Mouse (Mus musculus) layer of hippocampus, postnatal 36 days (tissue): ENCODE results near the gene Gdi2. TPM values are rescaled to one million over a fixed set of nuclear protein-coding genes. Genes with fewer than 3 reads are reported as not detected.
"Not testable (repeated sequence)": the region's sequence is repeated elsewhere in the genome, so short reads cannot be mapped to it uniquely, and the experiment has no call there.

Experiments used
- DNase-seq, 2 experiments: peaks; one replicate each; pipeline ENCODE4 v3.0.0; 2022
- total RNA-seq, 2 experiments: library from RNA; stranded (reverse); gene quantifications; 2 replicates each; pipeline ENCODE4 v1.2.3; 2021

Gdi2 gene
- total RNA-seq, result 100 to 1,000 TPM; 285 to 292 TPM

DNA sequence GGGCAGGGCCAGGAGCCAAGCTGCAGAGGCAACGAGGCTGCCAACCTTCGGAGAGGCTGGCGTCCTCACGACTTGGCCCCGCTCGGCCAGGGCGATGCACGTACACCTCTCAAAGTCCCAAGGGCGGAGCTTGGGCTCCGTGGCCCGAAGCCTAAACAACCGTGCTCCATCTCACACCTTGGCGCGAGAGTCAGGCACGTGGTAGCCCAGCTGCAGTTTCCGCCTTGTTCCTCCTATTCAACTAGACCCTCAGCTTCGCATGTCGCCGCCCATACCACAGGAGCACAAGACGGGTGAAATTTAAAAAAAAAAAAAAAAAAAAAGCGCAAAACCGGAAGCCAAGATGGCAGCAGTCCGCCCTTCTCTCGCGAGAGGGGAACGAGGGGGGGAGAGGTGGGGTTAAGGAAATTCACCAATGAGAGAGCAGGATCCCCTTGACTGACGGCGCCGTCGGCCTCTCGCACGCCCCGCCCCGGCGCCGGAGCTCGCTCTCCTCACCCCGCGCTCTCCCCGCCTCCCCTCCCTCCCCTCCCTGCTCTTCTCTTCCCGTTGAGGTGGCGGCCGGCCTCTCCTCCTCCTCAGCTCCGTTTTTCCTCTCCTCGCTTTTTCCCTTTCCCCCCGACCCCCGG is at the start of gene Gdi2:
Gene Gdi2 (plus strand): TSS at position 470 of the 629 bp plus-strand sequence.
- peak; percentile 91 for DNase-seq

DNA sequence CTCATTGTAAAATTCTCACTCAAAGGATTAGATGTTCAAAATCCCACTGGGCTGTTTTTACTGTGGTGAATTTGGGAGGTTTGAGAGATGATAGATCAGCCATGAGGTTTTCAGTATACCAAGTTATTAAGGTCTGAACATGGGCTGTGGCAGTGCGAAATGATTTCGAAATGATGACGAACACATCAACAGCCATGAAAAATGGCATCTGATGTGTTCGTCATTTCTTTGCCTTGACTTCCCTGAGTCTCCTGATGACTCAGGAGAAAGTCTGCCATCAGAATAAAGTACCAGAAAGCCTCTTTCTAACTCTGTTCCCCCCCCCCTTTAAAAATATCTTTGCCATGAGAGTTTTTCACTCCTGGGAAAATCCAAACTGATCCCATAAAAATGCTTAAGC is 42.3 kb upstream of the Gdi2 start:
- no peak for DNase-seq

DNA sequence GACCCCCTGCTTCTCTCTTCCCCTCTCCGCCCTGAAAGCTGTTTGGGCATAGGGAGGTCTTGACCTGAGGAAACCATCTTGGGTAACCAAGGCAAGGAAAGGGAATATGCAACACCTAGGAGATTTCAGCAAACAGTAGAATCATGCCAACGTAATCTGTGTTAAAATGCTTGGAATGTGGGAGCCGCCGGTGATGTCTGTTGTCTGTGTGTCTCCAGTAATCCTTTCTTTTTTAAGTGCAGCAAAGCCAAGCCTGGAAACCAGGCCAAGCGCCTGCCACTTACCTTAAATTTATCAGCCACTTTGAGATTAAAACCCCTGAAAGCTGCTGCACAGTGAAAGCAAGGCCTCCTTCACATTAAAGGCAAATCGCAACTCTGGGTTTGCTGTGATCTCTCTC is 36.8 kb upstream of the Gdi2 start:
- DNase-seq, result not testable (repeated sequence)

DNA sequence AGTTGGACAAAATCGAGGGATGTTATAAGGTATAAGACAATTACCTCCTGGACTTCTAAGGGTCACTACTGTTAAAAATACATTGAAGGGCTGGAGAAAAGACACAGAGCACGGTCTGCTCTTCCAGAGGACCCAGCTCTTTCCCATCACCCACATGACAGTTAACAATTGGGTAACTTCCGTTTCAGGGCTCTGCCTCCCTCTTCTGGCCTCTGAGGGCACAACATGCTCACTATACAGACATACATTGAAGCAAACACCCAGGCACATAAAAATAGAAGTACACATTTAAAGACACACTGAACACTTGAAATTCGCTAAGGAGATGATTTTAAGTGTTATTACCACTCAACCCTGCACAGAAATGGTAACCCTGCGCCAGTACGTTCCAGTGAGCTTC is 22.5 kb upstream of the Gdi2 start:
- not testable (repeated sequence) for DNase-seq

DNA sequence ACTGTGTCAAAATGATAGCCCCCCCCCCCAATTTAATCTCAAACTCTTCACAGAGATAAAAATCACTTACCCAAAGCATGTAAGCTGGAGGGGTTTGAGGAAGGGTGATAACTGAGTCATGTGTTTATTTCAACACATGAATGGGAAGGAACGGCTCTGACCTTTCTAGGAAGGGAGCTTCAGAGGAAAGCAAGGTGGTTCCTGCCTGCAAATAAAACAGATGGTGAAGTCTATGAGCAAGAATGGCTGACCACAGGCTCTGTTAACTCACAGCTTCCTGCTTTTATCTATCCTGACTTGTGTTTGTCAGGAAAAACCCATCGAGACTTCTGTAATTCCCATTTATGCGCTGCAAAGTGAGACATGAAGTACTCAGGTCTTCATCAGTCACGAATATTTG is 18.5 kb upstream of the Gdi2 start:
- not testable (repeated sequence) for DNase-seq

DNA sequence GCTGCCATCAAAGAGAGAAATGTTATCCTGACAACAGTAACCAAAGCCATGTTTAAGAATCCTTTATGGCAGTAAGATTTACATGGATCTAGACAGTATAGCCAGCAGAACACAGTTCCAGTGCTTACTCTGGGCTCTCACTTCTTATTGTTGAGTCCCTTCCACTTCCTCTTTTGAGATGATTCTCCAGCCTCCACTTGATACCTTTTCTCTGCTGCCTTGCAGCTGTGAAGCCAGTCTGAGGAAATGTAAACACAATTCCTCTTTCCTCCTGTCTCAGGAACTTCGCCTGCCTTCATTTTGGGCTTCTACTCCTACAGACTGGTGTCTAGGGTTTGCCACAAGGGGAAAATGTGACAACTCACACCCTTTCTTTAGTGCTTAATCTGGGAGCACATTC is 17.9 kb upstream of the Gdi2 start:
- DNase-seq, result not testable (repeated sequence)

DNA sequence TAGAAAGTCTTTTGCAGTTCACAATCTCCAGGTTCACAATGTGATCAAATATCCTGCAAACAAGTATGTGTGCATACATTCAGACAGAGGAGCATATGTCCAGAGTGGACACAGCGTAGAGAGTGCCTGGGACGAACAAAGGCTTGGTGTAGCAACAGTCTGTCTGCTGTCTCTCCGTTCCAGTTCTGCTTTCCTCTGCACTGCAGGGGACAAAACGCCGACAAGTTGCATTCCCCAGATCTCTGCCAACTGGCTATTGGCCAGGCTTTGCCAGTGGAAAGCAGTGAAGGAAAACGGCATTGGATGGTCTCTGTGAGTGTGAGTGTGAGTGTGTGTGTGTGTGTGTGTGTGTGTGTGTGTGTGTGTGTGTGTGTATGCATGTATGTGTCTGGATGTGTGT is 14.4 kb upstream of the Gdi2 start:
- no peak for DNase-seq

DNA sequence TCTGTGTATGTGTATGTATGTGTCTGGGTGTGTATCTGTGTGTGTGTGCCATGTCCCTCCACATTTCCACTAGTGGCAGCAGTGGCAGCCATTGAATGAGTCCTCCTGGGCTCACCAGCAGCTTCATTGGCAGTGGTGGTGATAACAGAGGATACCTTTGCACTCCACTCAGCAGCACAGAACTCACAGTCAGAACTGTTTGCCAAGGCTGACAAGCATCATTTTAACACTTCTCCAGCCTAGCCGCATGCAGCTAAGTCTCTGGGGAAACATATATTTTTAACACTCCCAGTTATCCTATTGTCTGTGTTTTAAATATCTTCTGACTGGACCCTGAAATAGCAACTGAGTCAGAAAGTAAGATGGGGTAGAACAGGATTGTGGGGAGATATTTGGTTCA is 13.9 kb upstream of the Gdi2 start:
- DNase-seq, result no peak

DNA sequence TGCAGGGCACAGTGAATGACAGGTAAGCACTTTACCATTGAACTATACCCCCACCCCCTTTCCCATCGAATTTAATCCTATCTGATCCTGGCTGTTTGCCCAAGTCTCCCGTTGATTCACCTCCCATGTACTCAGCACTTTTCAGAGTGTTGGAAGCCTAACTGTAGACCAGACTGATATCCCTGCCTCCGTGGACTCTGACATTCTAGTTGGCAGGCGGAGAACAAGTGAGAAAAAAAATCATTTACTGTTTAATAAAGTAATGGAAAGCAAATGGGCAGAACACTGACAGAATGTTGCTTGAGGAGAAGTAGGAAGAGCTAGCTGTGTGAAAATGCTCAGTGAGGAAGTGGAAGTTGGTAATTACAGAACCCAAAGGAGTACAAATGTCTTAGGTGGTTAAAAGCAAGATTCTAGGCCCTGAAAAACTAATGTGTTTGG is 12.2 kb upstream of the Gdi2 start:
- DNase-seq, result no peak

DNA sequence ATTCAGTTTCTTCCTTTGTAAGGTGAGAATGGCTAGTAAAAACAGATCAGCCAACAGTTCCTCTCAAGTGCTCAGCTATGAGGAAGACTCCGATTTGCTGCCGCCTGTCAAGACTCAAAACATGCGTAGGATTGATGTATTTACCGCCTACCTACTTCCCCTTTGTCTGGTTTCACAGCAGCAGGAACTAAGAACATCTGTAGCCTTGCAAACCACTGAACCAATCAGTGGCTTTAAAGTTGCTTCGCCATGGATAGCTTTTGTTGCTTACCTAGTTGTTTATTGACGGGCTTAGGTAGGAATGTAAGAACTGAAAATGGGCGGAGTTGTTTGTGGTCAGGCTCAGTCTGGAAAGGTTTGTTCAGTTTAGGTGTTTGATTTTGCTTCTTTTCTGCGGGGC is 11.5 kb upstream of the Gdi2 start:
- no peak for DNase-seq

DNA sequence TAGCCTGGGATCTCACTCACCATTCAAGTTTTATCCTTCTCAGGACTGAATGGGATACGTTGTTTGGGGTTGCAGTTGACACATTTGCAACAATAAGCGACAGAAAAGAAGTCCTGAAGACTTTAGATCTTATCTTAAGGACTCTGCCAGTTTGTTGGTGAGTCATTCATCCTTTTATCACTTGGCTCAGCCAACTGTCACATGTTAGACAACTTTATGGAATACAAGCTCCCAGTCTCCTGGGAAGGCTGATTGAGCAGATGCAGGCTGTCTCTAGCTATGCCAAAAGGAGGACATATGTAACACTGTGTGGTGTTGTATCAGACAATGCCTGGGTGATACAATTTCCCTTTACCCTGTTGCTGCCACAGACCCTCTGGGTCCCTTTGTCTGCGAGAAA is 7.4 kb upstream of the Gdi2 start:
- no peak for DNase-seq

DNA sequence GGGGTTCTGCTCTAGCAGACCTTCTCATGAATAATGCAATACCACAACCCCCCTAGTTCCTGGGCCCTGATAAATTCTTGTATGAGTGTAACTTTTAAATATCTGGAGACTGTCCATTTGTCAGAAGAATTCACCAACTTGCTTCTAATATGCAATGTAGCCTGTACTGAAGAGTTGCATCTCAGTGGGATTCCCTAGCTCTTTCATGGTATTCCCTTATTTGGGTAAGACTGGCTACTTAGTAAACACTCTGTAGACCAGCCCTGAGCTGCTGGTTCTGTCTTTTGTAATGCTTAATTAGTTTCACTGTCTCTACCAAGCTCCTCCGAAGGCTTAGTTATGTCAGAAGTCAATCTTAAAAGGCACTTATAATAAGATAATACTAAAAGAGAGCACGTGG is 6.7 kb upstream of the Gdi2 start:
- not testable (repeated sequence) for DNase-seq

DNA sequence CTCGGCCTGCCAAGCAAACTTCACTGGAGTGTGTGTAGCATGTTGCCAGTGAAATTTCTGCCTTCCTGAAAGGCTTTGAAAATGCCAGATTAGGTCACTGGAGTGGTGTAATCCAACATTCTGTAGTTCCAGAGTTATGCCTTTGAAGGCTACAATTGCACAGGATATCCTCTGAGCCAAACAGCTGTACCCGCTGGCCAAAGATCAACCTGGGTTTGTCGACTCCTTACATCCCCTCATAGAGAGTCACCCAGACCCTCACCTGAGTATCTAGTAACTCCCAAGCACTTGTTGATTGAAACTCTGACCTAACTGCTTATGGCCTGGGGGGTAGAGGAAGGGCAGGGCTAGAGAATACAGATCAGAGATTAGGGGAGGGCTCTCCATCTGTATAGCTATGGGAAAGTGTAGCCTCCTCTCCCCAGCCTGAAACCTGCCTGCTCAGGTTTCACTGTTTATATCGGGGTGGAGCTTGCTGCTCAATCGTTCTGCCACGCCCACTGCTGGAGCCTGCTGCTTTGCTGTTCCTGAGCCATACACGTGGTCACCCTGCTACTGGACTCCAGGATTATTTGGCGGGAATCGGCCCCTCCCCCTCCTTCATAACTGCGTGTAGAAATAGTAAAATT is 6.1 kb upstream of the Gdi2 start:
- no peak for DNase-seq

DNA sequence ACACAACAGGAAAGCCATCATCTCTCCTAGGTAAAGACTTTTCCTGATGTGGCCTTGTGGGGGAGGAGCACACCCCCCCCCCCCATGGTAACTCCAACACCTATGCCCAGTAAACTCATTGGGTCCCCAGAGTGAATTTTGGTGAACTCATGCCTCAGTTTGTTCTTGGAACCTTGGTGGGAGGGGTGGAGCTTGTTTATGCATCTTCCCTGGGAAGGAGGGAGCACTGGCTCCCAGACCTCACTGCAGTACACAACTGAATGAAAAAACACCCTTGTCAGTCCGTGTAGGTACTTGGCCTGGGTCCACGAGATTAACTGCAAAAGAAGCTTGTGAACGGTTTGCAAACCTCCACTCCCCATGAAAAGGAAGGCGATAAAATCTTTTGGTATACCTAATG is 5.4 kb upstream of the Gdi2 start:
- DNase-seq, result no peak

DNA sequence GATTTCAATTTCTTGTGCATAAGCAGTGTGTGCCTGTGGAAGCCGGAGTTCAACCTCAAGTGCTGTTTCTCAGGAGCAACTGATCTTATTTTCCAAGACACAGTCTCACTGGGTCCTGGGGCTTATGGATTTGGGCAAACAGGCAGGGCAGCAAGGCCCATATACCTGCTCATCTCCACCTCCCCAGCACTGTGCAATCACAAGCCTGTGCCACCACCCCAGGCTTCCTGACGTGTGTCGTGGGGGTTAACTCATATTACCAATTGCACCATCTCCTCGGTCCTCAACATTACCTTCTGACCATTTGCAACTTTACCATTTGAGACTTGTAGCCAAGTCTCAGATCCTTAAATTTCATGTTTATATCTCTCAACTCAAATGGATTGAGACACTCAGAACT is 3.7 kb upstream of the Gdi2 start:
- DNase-seq, result no peak

DNA sequence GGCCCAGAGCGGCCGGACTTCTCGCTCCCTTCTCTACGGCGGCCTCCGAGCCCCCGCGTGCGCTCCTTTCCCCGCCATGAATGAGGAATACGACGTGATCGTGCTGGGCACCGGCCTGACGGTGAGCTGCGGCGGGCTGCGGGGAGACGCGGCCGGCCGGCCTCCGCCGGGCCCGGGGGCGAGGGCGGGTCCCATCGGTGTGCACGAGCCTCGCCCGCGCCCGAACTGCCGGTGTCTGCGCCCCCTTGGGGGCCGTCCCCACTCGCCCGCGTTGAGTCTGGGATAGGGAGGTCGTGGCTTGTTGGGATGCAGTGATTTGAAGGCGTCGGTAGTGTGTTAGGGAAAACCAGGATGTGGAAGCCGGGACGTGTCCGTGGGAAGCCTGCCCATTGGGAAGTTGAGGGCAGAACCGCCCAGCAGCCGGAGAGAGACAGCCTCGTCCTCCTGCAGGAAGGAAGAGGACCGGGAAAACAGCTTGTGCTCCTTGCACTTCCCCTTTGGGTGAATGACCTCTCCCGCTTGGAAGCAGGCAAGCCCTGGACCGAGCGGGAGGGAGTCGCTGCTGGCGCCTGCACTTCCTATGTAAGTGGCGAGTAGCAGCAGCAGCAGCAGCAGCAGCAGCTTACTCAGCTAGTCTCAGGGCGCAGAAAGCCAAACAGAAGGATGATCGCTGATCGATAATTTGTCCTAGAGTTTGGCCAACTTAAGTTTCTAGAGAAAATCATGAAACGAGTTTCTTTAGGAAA is 533 bp downstream of the Gdi2 start:
- peak; percentile 68 to 72 for DNase-seq

DNA sequence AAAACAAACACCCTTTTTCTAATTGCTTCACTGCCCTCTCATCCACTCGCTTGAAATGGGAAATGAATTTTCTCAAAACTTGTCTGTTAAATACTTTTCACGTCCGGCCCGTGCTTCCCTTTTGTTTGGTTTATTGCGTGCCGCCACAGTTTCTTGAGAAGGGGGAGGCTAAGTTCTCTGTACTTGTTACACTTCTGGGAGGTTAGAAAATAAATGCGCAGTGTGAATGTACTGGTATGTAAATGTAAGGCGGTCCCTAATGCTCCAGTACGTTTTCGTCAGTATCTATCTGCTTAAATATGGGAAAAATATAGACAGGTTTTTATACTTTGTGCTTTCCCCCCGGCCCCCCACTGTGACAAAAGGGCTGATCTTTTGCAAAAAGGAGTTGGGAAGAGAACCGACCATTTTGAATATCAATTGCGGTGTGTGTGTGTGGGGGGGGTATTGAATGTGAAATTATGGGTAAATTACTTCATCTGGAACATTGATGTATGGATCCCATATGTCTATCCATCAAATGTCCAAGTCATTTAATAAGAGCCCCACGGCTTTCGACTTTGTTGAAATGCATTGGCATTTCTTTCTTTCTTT is 1.2 kb downstream of the Gdi2 start:
- DNase-seq, result no peak

DNA sequence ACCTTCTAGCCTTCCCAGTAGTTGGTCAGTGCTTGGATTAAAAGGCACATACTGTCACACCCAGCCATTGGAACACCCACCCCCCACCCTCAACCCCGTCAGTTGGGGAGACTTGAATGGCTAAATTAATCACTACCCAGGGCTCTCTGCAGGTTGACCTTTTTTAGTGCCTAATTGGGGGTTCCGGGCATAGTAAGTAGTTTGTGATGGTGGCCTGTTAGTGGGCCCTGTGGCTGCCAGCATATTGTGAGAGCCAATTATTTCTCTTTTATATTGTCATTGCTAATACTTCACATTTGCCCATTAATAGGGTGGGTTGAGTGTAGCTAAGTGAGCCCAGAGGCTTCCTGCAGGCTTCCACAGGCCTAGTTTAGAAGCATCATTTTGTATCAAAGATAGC is 2.3 kb downstream of the Gdi2 start:
- DNase-seq, result no peak

DNA sequence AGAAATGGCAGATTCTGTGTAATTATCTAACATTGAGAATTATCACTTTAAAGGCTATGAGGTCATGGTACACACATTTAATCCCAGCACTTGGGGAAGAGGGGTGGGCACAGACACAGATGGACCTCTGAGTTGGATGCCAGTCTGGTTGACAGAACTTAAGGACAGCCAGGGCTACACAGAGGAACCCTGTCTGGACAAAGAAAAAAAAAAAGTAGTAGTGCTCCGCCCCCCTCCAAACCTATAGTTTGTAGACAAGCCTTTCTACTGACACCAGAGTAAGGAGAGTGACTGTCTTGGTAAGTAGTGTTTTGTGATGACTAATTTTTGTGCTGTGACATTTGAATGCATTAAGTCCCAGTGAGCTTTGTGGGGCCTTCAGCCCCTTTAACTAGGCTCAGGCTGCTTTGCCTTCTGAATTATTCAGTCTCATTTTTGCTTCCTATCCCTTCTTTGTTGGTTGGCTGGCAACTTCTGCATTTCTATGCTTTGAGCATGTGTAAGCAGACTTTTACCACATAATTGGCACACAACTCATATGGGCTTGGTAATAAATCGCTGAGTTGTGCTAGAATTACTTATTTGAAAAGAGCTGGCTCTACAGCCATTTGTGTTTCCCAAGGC is 3.4 kb downstream of the Gdi2 start:
- DNase-seq, result no peak

DNA sequence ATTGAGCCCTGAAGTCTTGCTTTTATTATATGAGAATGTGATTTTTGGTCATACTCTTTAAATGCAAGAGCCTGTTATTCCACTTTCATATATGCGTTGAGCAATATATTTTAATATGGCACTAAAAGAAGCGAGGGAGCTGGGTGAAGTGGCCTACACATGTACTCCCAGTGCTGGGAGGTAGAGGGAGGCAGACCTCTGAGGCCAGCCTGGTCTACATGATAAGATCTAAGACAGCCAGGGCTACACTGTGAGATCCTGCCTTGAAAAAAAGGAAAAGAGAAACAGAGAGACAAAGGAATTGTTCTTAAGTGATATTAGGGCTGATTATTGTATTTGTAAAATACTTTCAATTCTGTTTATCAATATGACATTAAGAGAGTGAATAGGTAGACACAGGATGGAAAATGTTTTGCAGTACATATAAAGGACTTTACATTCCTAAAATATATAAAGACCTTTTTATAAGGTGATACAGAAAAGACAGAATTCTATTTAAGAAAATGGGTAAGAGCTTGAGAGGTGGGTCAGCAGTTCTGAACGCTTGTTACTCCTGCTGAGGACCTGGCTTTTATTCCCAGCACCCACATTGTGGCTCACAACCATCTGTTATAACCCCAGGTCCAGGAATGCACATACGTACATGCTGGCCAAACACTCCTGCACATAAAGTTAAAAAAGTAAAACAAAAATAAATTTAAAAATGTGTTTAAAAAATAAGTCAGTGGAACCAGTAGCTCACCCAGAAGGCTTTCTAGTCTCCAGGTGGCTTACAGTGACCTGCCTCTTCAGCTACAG is 6.4 kb downstream of the Gdi2 start:
- DNase-seq, result no peak

DNA sequence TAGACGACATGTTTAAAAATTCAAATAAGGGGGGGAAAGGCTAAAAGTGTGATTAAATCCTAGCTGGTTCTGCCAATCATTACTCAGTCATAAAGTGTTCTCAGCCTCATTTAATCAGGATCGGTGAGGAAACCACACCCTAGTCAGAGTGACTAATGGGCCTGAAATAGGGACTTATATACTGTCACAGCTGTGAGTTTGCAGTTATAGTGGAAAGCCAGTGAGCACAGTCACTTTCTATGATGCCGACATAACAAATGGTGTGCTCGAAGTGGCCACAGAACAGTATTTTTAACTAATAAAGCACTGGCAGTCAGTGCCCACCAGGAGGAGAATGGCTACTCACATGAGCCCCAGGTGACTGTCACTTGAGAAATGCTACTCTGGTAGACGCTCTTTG is 7.1 kb downstream of the Gdi2 start:
- no peak for DNase-seq

DNA sequence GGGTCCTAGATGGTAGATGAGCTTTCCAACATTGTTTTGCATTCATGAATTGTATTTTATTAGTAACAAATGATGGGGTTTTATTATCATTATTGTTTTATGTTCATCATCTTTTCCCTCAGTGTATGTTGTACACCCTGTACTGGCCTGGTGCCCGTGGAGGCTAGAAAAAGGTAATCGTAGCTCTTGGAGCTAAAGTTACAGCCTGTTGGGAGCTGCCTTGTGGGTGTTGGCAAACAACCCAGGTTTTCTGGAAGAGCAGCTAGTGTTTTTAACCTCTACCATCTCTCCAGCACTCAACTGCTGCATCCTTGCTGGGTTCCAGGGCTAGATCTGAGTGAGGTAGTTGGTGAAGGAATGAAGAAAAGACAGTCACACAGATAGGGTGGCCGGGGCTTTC is 9.5 kb downstream of the Gdi2 start:
- DNase-seq, result no peak
